ENCODE assay signal across 8 mouse cellular contexts in the genomic region with DNA sequence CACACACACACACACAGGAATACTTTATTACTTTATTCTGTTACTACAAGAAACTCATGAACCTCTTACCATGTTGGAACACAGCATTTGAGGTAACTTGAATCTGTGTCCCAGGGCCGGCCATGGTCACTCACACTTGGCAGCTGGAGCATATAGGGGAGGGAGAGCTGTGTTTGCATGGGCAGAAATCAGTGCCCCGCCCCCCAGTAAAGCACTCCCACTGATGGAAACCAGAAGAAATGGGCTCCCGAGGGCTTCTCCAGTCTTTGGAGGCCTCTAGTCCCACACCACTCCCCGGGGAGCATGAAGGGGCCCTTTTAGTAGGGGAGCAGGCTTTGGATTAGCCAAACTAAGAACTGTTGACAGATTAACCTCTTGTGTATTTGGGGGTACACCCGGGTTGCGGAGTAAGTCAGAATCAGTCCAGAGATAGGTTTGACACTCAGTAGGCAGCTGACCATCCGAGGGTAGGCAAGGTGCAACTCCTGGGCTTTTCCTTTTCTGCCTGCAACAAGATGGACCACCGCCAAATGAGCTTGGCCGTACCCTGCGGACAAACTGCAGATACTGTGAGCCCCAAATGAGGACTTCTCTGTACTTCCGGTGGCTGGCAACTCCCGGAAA.
DNase-seq lines count a peak whose midpoint lies in the region; ATAC-seq lines count a peak whose summit lies in the region.

No protein-coding gene starts in this region.

- H3K9me3 ChIP-seq in limb, embryonic 10.5 days (replicated peaks), result no peaks in the 10 kb centered on the region
- no peaks in the 10 kb centered on the region for H3K9me3 ChIP-seq in stomach, embryonic 15.5 days

- H3K9ac ChIP-seq in stomach, embryonic 15.5 days, result no peak overlapping the region

- peaks cover 21% of the 10 kb centered on the region for H3K4me1 ChIP-seq in limb, embryonic 10.5 days
- H3K4me1 ChIP-seq in stomach, embryonic 15.5 days, result peaks cover 16% of the 10 kb centered on the region

- H3K36me3 ChIP-seq in limb, embryonic 10.5 days, result peaks cover 10% of the 10 kb centered on the region; the same call in 1 of the 2 replicates
- no peaks in the 10 kb centered on the region for H3K36me3 ChIP-seq in stomach, embryonic 15.5 days

- peaks cover 41% of the 10 kb centered on the region for H3K27me3 ChIP-seq in limb, embryonic 10.5 days (ENCODE audit: low read depth, poor library complexity, severe bottlenecking)
- H3K27me3 ChIP-seq in stomach, embryonic 15.5 days (replicated peaks), result no peaks in the 10 kb centered on the region

- 19% methylated on average over 12 of the region's 12 CpGs for whole genome bisulfite sequencing in limb, embryonic 10.5 days
- 30% methylated on average over 12 of the region's 12 CpGs for whole genome bisulfite sequencing in stomach, embryonic 15.5 days

- peak overlapping the region; percentile 68; the same call in 1 of the 2 replicates for H3K27ac ChIP-seq in limb, embryonic 10.5 days
- peak overlapping the region; percentile 69; the same call in 1 of the 2 replicates for H3K27ac ChIP-seq in stomach, embryonic 15.5 days

- peak overlapping the region; percentile 41 for H3K4me3 ChIP-seq in limb, embryonic 10.5 days
- H3K4me3 ChIP-seq in stomach, embryonic 15.5 days (replicated peaks), result peak overlapping the region; percentile 24; the same call in 1 of the 2 replicates

- no peak; the same call in 1 of the 2 replicates for ATAC-seq in stomach, embryonic 15.5 days (ENCODE audit: insufficient read depth, low FRiP score, low read depth)

- peak; percentile 60 for DNase-seq in cerebellum, adult 11-12 months
- DNase-seq in cerebellum, adult 8-10 months, result no peak
- DNase-seq in retina, embryonic 14.5 days (ENCODE audit: low spot score), result peak; percentile 15
- DNase-seq in retina, postnatal 1 day, result no peak
- no peak for DNase-seq in limb, embryonic 10.5 days (ENCODE audit: low spot score)
- no peak for DNase-seq in spleen, postnatal 10 days (ENCODE audit: low spot score in 2 of 2)
- DNase-seq in adrenal gland, adult 8-10 months, result no peak

- H3K4me2 ChIP-seq in stomach, embryonic 15.5 days, result peak overlapping the region; percentile 56

Comparison
In these comparisons a context has a peak if more than half of its experiments do, and no peak if none do; other contexts are left out.
1. DNase-seq: peak in cerebellum, adult 11-12 months (single experiment) and retina, embryonic 14.5 days (single experiment); none in cerebellum, adult 8-10 months (single experiment), retina, postnatal 1 day (single experiment), limb, embryonic 10.5 days (single experiment), spleen, postnatal 10 days (0 of 2) and adrenal gland, adult 8-10 months (single experiment).